Mouse (Mus musculus) T-cell, adult 2 months (primary cell): ENCODE results near the gene Pdzd9.
A peak's percentile ranks its signal among the peaks of the same experiment; 100 is the strongest.

Experiments used
- DNase-seq: peaks from one replicate; pipeline ENCODE4 v3.0.0; 2022; ENCODE audit warnings: low spot score

Gene Pdzd9

GRCm38 (mm10) chr7:120635362-120635781 lies 34.8 kb downstream of the Pdzd9 start:
- DNase-seq = no peak

GRCm38 (mm10) chr7:120634711-120635361 lies 35.3 kb downstream of the Pdzd9 start, which contains the start of gene Uqcrc2:
Uqcrc2 (plus strand) TSS chr7:120635176.
- DNase-seq = peak; percentile 85

DNA sequence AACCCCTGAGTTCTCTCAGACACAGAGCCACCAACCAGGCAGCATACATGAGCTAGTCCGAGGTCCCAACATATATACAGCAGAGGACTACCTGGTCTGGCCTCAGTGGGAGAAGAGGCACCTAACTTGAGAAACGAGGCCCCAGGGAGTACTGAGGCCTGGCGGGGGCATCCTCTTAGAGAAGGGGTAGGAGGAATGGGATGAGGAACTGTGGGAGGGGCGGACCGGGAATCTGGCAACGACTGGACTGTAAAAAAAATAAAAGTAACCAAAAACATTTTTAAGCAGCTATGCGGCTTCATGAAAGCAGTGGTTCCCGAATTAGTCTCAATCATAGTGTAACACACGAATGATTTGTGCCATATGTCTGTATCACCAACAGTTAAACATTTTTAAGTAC lies 35.8 kb downstream of the Pdzd9 start:
- no peak for DNase-seq

- DNase-seq = peak; percentile 23
Measured at GRCm38 (mm10) chr7:120632518-120632917, 37.6 kb downstream of the Pdzd9 start.

DNA sequence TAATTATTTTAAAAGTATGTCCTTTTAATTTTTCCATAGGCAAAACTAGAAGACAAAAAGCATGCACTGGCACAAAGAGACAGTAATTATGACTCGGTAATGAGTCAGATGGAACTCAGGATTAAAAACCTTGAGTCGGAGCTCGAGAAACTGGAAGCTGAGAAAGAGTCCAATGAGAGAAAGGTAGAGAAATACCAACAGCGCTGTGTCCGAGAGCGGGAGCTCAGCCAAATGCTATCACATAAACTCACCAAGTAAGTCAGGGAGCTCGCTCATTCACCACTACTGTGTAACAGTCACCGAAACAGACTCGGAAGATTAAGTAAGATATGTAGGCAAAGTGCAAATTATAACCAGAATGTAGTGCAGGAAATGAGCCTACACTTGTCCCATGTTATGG lies 49.3 kb downstream of the Pdzd9 start:
- no peak for DNase-seq

- no peak for DNase-seq
Measured at GRCm38 (mm10) chr7:120620075-120620771, 49.9 kb downstream of the Pdzd9 start.
